Mouse (Mus musculus) stomach, embryonic 14.5 days (tissue): ENCODE measurements around the gene Rec114. TPM values are rescaled to one million over a fixed set of nuclear protein-coding genes. Genes with fewer than 3 reads are reported as not detected.

Source experiments
- ATAC-seq: fragments of 200-750 bp; cut with Nextera tagmentation; 2 replicates; pipeline ENCODE4 v1.8.0; 2017; ENCODE audit warnings: low read depth, moderate TSS enrichment; ENCODE audit not compliant: insufficient number of reproducible peaks, insufficient read depth, low FRiP score
- H3K27ac ChIP-seq: fragments of 300-500 bp; sonication (generic); 2 replicates; pipeline ENCODE4 v1.5.1; 2014; ENCODE audit warnings: mild to moderate bottlenecking, low read length, moderate library complexity, mixed read lengths
- H3K27me3 ChIP-seq: fragments of 300-500 bp; sonication (generic); 2 replicates; pipeline ENCODE4 v1.6.1; 2014; ENCODE audit warnings: low read length, control low read depth, mixed read lengths; ENCODE audit not compliant: control insufficient read depth, insufficient read depth
- H3K36me3 ChIP-seq: fragments of 300-500 bp; sonication (generic); 2 replicates; pipeline ENCODE4 v1.6.1; 2014; ENCODE audit warnings: mild to moderate bottlenecking, control low read depth, low read length, moderate library complexity, mixed read lengths; ENCODE audit not compliant: control insufficient read depth, insufficient read depth
- H3K4me1 ChIP-seq: fragments of 300-500 bp; sonication (generic); 2 replicates; pipeline ENCODE4 v1.6.1; 2014; ENCODE audit warnings: low read length, control low read depth, mixed read lengths; ENCODE audit not compliant: control insufficient read depth, insufficient read depth
- H3K4me2 ChIP-seq: fragments of 300-500 bp; sonication (generic); replicated peaks from 2 replicates; pipeline ENCODE4 v1.6.1; 2014; ENCODE audit warnings: low read depth, low read length, control low read depth
- H3K4me3 ChIP-seq: fragments of 300-500 bp; sonication (generic); 2 replicates; pipeline ENCODE4 v1.5.1; 2014; ENCODE audit warnings: low read depth, low read length, control low read depth
- H3K9ac ChIP-seq: fragments of 300-500 bp; sonication (generic); replicated peaks from 2 replicates; pipeline ENCODE4 v1.6.1; 2014; ENCODE audit warnings: low read depth, mild to moderate bottlenecking, control low read depth, low read length, moderate library complexity, mixed read lengths
- H3K9me3 ChIP-seq: fragments of 300-500 bp; sonication (generic); 2 replicates; pipeline ENCODE4 v1.6.1; 2016; ENCODE audit warnings: low read depth, low read length, control low read depth; ENCODE audit not compliant: control insufficient read depth
- WGBS: fragments of 180-500 bp; shearing (Covaris S2); extraction: QIAGEN DNeasy Blood & Tissue Kit; methylation state at CpG from one replicate; pipeline ENCODE4 v1.1.7; 2014; 5-methylcytosine and 5-hydroxymethylcytosine counted together
- polyA plus RNA-seq: library from polyadenylated mRNA; unstranded; fragments of >200 nt; fragmentation: Nextera tagmentation; extraction: Ambion mirVana; gene quantifications from 2 replicates; pipeline ENCODE4 v1.2.1, GENCODE M21; 2014

Gene Rec114
- polyA plus RNA-seq, 1 experiment from 2014 or later, result 2.5 TPM

GRCm38 (mm10) chr9:58658596-58659309 lies 85.0 kb downstream of the Rec114 start:
- H3K27me3 ChIP-seq, result no peaks in the 10 kb centered on the region
- 86% methylated on average over 4 of the region's 4 CpGs for WGBS
- no peak overlapping the region for H3K27ac ChIP-seq
- no peaks in the 10 kb centered on the region for H3K9me3 ChIP-seq
- H3K4me1 ChIP-seq, result no peaks in the 10 kb centered on the region
- no peak overlapping the region for H3K9ac ChIP-seq
- H3K36me3 ChIP-seq, result peaks cover 9% of the 10 kb centered on the region; the same call in 1 of the 2 replicates
- no peak for ATAC-seq
- H3K4me3 ChIP-seq, result no peak overlapping the region
- H3K4me2 ChIP-seq, result no peak overlapping the region

- Histone ChIP-seq H3K27ac (no peak overlapping the region), H3K9me3 (no peaks in the 10 kb centered on the region), H3K36me3 (peaks cover 9% of the 10 kb centered on the region; the same call in 1 of the 2 replicates), H3K27me3 (no peaks in the 10 kb centered on the region), H3K9ac (no peak overlapping the region), H3K4me3 (no peak overlapping the region), H3K4me1 (no peaks in the 10 kb centered on the region), H3K4me2 (no peak overlapping the region)
- 69% methylated on average over 5 of the region's 5 CpGs for WGBS
- peak; percentile 77; the same call in 1 of the 2 replicates for ATAC-seq
Measured at GRCm38 (mm10) chr9:58657735-58658512, 85.8 kb downstream of the Rec114 start.

GRCm38 (mm10) chr9:58656824-58657223 lies 86.9 kb downstream of the Rec114 start:
- peaks cover 9% of the 10 kb centered on the region; the same call in 1 of the 2 replicates for H3K36me3 ChIP-seq
- WGBS, result 83% methylated on average over 2 of the region's 2 CpGs

GRCm38 (mm10) chr9:58656396-58656795 lies 87.4 kb downstream of the Rec114 start:
- ATAC-seq, result no peak
- Histone ChIP-seq H3K4me2 (no peak overlapping the region), H3K27ac (no peak overlapping the region), H3K9me3 (no peaks in the 10 kb centered on the region), H3K4me3 (no peak overlapping the region), H3K9ac (no peak overlapping the region), H3K4me1 (no peaks in the 10 kb centered on the region), H3K27me3 (no peaks in the 10 kb centered on the region), H3K36me3 (peaks cover 9% of the 10 kb centered on the region; the same call in 1 of the 2 replicates)
- WGBS, result 64% methylated on average over 2 of the region's 2 CpGs

More at GRCm38 (mm10) chr9:58656824-58657223, 86.9 kb downstream of the Rec114 start:
- no peak for ATAC-seq
- H3K4me1 ChIP-seq, result no peaks in the 10 kb centered on the region
- H3K27ac ChIP-seq, result no peak overlapping the region
- no peak overlapping the region for H3K4me3 ChIP-seq
- H3K4me2 ChIP-seq, result no peak overlapping the region
- no peak overlapping the region for H3K9ac ChIP-seq
- no peaks in the 10 kb centered on the region for H3K9me3 ChIP-seq
- H3K27me3 ChIP-seq, result no peaks in the 10 kb centered on the region

GRCm38 (mm10) chr9:58654494-58654893 lies 89.3 kb downstream of the Rec114 start:
- Histone ChIP-seq H3K4me3 (no peak overlapping the region), H3K36me3 (peaks cover 14% of the 10 kb centered on the region; the same call in 1 of the 2 replicates), H3K4me2 (no peak overlapping the region), H3K27me3 (no peaks in the 10 kb centered on the region), H3K9me3 (no peaks in the 10 kb centered on the region), H3K27ac (no peak overlapping the region), H3K9ac (no peak overlapping the region), H3K4me1 (no peaks in the 10 kb centered on the region)
- peak; percentile 69; the same call in 1 of the 2 replicates for ATAC-seq
- WGBS, result 61% methylated on average over 4 of the region's 4 CpGs

- no peak for ATAC-seq
- no peaks in the 10 kb centered on the region for H3K9me3 ChIP-seq
Measured at GRCm38 (mm10) chr9:58651993-58652392, 91.8 kb downstream of the Rec114 start.

GRCm38 (mm10) chr9:58649265-58649626 lies 94.5 kb downstream of the Rec114 start:
- no peak overlapping the region for H3K9ac ChIP-seq
- WGBS, result 65% methylated on average over 4 of the region's 4 CpGs

More at GRCm38 (mm10) chr9:58651993-58652392, 91.8 kb downstream of the Rec114 start:
- no peak overlapping the region for H3K4me3 ChIP-seq
- H3K4me2 ChIP-seq, result no peak overlapping the region
- H3K36me3 ChIP-seq, result 0 out of 2 replicates have a peak, but pooled peaks cover 7% of the 10 kb centered on the region
- WGBS, result 59% methylated on average over 4 of the region's 4 CpGs
- no peaks in the 10 kb centered on the region for H3K27me3 ChIP-seq
- H3K4me1 ChIP-seq, result no peaks in the 10 kb centered on the region
- no peak overlapping the region for H3K9ac ChIP-seq
- H3K27ac ChIP-seq, result no peak overlapping the region

GRCm38 (mm10) chr9:58648406-58649264 lies 95.1 kb downstream of the Rec114 start:
- no peak overlapping the region for H3K4me3 ChIP-seq

More at GRCm38 (mm10) chr9:58649265-58649626, 94.5 kb downstream of the Rec114 start:
- no peak for ATAC-seq
- Histone ChIP-seq H3K4me3 (no peak overlapping the region), H3K27me3 (no peaks in the 10 kb centered on the region), H3K4me1 (no peaks in the 10 kb centered on the region), H3K36me3 (peaks cover 8% of the 10 kb centered on the region; the same call in 1 of the 2 replicates), H3K9me3 (no peaks in the 10 kb centered on the region), H3K4me2 (no peak overlapping the region), H3K27ac (no peak overlapping the region)

More at GRCm38 (mm10) chr9:58648406-58649264, 95.1 kb downstream of the Rec114 start:
- H3K9ac ChIP-seq, result no peak overlapping the region
- H3K4me2 ChIP-seq, result no peak overlapping the region
- WGBS, result 79% methylated on average over 6 of the region's 6 CpGs
- H3K36me3 ChIP-seq, result peaks cover 13% of the 10 kb centered on the region; the same call in 1 of the 2 replicates
- H3K27me3 ChIP-seq, result no peaks in the 10 kb centered on the region
- ATAC-seq, result no peak
- no peaks in the 10 kb centered on the region for H3K9me3 ChIP-seq
- H3K4me1 ChIP-seq, result no peaks in the 10 kb centered on the region
- H3K27ac ChIP-seq, result no peak overlapping the region
